Mouse (Mus musculus) Muller cell, postnatal 12 days (primary cell): ENCODE results near the gene Rtn3.

ENCODE experiments used
- DNase-seq: peaks from one replicate; pipeline ENCODE4 v3.0.0-alpha.2; 2015; ENCODE audit errors: inconsistent ontology term

Rtn3 gene

GRCm38 (mm10) chr19:7487680-7488079, 4.6 kb upstream of the Rtn3 start:
- no peak for DNase-seq

DNA sequence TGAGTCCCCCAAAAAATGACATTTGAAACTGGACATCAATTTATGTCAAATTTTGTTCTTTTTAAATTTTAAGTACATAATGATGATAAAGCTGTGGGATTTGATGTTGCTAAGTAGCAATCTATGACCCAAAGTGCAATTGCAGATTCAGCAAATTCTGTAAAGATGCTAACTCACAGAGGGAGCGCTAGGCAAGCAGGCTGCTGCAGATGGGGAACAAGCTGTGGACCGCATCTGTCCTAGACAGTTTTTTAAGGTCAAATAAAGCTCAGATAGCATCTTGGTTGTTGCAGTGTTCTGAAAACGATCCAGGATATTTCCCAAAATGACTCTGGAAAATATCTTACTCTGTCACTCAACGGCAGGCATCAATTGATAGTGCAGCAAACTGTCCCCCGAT, 995 bp upstream of the Rtn3 start:
- no peak for DNase-seq

GRCm38 (mm10) chr19:7483512-7483882, 416 bp upstream of the Rtn3 start:
- DNase-seq = peak; percentile 72

GRCm38 (mm10) chr19:7482266-7482598, 849 bp downstream of the Rtn3 start:
- no peak for DNase-seq

DNA sequence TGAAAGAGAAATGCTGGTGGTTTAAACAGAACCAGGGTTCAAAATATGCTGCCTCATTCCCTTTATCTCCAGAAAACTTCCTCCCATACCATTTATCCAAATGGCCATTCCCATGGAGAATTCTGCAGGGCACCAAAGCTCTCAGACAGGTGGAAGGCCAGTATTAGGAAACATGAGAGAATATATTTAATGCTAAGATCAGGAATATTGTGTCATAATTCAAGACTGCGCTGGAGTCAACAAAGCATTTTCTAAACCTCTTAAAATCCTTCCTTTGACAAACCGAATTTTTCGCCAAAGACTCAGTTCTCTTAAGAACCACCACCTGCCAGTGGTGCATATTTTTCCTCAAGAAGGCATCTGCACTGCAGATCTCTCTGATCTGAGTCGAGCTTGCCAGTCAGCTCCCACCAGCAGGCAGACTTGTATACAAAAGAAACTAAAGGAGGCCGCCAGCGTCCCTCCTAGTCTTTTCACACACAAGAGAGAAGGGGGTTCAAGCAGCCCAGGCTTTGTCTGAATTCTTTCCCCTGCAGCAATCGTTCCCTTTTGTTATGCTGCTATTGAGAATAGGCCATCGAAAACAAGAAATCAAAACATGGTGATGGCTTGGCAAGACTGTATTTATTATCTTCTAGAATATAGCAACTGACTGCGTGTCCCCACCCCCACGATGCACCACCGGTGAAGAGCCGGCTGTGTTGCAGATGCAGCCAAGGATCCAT, 1.4 kb downstream of the Rtn3 start:
- peak; percentile 31 for DNase-seq

- no peak for DNase-seq
These were observed 3.3 kb downstream of the Rtn3 start for GRCm38 (mm10) chr19:7479751-7480248.

GRCm38 (mm10) chr19:7470643-7471042, 12.4 kb downstream of the Rtn3 start:
- DNase-seq = no peak

DNA sequence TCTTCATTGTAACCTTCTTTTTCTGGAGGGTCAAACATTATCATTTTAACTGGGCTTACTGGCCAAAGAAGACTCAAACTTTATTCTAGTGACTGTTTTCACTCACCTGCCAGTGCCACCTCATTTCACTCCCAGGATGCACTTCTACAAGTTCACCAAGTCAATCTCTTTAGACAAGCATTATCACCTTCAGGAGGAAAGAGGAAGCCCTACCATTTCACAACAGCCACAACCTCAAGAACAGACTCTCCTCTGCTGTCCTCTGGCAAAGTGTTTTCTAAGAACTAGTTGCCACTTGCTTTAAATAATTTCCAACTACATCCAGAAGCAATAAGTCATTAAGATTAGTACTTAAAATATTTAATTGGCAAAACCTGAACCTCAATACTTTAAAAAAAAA, 15.2 kb downstream of the Rtn3 start:
- no peak for DNase-seq

- DNase-seq = peak; percentile 80
These were observed 23.7 kb downstream of the Rtn3 start for GRCm38 (mm10) chr19:7459370-7459769.

- no peak for DNase-seq
These were observed 24.2 kb downstream of the Rtn3 start for GRCm38 (mm10) chr19:7458901-7459300.

- no peak for DNase-seq
These were observed 26.3 kb downstream of the Rtn3 start for GRCm38 (mm10) chr19:7456803-7457202.

DNA sequence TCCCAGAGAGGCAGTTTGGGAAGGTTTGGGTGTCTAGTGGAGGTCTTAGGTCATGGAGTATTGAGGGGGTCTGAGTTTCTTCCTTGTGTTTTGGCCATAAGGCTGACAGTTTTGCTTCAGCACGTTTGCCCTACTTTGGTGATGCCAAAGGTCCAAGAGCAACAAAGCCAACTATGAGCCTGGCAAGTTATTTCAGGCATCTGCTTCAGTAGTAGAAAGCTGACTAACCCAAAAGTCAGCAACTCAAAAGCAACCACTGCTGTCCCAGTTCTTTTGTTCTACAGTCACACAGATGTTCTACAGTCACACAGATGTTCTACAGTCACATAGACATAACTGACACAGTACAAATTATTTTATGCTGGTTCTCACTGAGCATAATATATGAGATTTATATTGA, 37.5 kb downstream of the Rtn3 start:
- no peak for DNase-seq

DNA sequence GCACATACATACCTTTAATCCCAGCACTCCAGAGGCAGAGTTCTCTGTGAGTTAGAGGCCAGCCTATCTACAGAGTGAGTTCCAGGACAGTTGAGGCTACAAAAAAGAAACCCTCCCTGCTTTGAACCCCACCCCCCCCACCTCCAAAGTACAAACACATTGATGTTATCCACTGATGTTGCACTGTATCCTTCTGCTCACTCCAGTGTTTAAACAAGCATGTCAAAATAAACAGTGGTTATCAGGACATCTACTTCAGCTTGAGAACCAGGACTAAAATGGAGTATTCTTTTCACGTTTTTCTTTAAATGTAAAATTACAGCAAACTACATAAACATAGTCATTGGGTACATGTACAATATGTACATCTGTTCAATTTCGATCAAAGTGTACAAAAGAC, 38.0 kb downstream of the Rtn3 start:
- DNase-seq = no peak

GRCm38 (mm10) chr19:7441493-7441892, 41.6 kb downstream of the Rtn3 start:
- no peak for DNase-seq

DNA sequence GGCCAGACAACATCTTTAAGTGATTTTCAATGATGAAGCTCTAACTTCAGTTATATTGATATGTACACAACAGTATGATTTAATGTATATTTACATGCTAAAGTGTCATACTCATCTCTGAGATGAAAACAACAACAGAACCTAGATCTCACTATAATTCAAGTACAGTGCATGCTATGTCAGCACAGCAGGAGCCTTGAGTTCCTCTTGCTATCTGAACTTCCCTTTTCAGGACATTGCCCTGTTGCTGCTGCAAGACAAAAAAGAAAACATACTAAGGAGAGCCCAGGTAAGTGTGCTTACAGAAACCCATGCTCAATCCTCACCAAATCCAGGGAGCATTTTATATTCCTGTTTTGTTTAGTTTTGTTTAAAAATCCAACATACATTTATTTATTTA, 44.8 kb downstream of the Rtn3 start:
- DNase-seq = no peak

DNA sequence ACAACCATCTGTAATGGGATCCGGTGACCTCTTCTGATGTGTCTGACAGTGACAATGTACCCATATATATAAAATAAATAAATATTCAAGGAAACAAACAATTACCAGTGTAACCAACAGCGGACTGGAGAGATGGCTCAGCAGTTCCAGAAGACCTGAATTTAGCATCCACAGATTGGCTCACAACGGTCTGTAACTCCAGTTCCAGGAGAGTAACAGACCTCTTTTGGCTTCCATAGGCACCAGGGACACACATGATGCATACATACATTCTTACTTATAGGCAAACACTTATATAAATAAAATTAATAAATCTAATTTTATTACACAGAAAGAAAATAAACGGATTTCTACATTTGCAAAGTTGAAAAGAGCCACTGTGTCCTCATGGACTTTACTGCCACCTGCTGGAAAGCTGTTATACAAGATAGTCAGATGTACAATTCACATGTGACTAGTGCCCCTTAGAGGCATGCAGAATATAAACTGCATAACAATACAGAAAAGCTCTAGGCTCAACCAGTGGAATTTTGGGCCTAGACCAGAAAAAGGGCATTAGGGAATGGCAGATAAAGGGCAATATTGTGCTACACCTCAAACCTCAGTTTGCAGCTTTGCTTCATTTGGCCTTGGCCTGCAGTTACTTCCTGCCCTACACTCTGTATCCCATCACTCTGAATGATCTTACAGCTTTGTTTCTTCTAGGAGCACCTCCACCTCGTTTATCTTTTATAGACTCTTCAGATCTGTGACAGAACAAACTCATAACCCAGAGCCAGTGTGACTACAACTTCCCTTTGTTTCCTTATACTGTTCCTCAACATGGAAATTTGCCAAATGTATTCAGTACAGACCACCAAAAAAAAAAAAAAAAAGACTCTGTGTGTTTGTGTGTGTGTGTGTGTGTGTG, 46.8 kb downstream of the Rtn3 start:
- DNase-seq = peak; percentile 70

GRCm38 (mm10) chr19:7434887-7435286, 48.2 kb downstream of the Rtn3 start:
- DNase-seq = no peak

GRCm38 (mm10) chr19:7425398-7425775, 57.7 kb downstream of the Rtn3 start:
- peak; percentile 45 for DNase-seq

DNA sequence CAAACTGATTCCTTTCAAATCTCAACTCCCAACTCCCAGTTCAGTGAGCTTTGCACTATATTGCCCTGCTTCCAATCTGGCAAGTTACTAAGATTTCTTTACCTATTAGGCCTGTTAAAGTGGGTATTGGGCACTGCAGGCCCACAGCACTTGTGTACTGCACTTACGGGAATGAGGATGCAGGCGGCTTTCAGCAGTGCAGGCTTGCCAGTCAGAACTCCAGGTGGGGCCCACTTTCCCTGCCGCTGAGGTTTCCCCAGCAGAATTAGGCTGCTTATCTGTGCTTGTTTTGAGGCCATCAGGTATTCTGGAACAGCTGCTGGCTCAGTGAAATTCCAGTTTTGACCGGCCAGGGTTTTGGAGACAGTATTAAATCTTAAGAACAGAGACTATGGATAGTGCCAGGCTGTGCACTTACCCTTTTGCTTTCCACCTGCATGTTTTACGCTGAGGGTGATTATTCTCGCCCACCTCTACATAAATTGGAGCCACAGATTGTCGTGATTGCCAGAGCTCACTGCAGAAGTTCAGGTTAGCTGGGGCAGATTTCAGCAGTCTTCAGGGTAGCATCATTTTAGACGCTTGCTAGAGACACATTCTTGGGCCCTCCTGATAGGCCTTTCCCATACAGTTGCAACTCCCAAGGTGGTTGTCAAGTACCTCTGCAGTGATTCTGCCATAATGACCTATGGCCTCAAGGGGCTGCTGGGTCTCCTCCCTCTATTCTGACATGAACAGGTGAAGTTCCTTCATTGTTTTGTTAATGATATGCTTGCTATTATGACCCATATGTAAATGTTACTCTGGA, 58.3 kb downstream of the Rtn3 start:
- no peak for DNase-seq

DNA sequence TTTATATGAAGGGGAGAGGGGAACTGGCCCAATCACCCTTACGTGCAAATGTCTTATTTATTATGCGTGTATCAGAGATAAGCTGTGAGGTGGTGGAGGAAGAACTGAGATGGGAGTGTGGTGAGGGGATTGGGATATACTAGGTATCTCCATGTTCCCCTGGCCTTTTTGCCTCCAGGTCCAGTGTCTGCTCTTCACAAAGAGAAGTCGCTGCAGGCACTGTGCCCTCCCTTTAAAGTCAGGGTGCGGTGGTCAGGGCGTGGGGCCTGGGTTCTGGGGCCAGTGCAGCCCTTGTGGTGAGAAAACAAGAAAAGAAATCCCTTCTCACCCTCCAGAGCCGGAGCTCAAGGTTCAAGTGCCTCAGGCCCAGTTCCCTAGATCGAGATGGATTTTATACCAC, 59.0 kb downstream of the Rtn3 start:
- no peak for DNase-seq

- DNase-seq = no peak
These were observed 59.4 kb downstream of the Rtn3 start for GRCm38 (mm10) chr19:7423656-7424030.

GRCm38 (mm10) chr19:7423028-7423655, 59.9 kb downstream of the Rtn3 start:
- DNase-seq = peak; percentile 95
